Mouse (Mus musculus) heart, adult 2 months (tissue): Measurements from ENCODE around the gene Sbk1.

Source experiments
- CTCF ChIP-seq: fragments of 200-600 bp; IDR thresholded peaks from 2 replicates; pipeline ENCODE4 v1.8.1; 2022; ENCODE audit warnings: antibody characterized with exemption, mild to moderate bottlenecking, moderate library complexity
- POLR2A ChIP-seq: fragments of 200-500 bp; IDR thresholded peaks from 2 replicates; pipeline ENCODE4 v1.6.1; 2011; ENCODE audit warnings: mild to moderate bottlenecking, low read depth, low read length, control low read depth; ENCODE audit not compliant: insufficient read depth

GRCm38 (mm10) chr7:126338906-126339305 lies 66.5 kb downstream of the Sbk1 start:
- TF ChIP-seq CTCF (no peak), POLR2A (no peak)
